Mouse (Mus musculus): ENCODE measurements around the gene Apbb2.

Apbb2 gene

DNA sequence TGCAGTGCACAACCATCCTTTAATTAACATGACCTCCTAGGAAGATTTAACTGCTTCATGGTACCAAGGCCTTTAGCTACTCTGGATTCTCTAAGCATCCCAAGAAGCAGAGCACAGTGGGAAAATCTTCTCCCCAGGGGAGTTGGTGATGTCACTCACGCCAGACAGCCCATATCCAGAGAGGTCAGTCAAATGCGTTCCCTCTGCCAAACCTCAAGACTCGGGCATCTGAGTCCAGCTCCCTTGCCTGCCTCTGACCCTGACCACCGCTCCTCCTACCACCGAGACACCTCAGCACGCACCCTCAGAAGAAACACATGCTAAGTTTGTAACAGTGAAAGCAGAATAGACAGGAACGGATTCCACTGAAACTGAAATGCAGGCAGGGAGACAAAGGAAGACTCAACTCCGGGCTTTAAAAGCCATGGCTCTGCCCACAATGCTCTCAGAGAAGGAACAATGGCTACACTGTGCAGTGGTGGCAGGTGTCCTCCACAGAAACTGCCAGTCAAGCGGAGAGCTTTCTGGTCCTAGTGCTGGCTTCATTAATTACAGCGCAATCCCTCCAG, 72.9 kb downstream of the Apbb2 start:
- no peak for DNase-seq

DNA sequence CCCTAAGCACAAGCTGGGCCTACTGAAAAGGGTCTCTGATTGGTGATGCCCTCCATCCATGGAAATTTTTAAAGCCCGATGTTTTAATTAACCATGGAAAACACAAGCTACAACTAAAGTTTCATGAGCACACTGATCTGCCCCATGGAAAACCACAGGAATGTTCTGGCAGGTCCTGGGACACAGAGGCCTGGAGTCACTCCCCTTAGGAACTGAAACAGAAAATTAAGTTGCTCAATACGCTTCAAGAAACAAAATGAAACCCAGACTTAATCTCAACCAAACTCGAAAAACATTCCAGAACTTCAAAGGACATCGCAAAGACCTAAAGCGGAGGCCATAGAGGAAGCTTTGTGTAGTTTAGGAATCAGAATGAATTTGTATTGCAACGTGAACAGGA, 74.8 kb downstream of the Apbb2 start:
- no peak for DNase-seq

DNA sequence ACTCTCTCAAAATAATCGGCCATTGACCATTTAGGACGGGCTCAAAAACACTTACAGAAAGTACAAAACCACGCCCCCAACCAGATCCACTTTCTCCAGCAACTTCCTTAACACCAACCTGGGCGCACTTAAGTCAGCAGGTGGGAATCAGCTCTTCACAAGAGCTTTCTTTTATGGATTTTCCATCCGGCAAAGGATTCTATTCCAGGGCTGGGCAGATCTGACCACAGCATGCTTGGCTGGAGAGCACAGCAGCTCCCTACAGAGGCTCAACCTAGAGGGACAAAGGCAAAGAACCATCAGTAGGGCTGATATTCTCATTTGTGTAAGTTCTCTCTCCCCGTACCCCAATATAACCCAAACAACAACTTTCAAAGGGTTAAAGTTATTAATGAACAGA, 75.2 kb downstream of the Apbb2 start:
- DNase-seq: no peak

GRCm38 (mm10) chr5:66542521-66542920, 76.1 kb downstream of the Apbb2 start:
- no peak for DNase-seq

GRCm38 (mm10) chr5:66541385-66541784, 77.2 kb downstream of the Apbb2 start:
- DNase-seq: no peak

DNA sequence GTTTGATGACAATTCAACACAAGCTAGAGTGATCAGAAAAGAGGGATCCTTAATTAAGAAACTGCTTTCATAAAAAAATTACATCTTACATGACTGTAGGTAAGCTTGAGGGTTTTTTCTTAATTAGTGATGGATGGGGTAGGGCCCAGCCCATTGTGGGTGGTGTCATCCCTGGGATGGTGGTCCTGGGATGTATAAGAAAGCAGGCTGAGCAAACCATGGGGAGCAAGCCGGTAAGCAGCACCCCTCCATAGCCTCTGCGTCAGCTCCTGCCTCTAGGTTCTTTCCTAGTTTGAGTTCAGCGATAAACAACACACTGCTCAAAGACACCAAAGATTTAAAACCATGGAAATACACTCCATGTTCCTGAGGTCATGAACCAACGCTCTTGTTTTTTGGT, 78.3 kb downstream of the Apbb2 start:
- DNase-seq: no peak

DNA sequence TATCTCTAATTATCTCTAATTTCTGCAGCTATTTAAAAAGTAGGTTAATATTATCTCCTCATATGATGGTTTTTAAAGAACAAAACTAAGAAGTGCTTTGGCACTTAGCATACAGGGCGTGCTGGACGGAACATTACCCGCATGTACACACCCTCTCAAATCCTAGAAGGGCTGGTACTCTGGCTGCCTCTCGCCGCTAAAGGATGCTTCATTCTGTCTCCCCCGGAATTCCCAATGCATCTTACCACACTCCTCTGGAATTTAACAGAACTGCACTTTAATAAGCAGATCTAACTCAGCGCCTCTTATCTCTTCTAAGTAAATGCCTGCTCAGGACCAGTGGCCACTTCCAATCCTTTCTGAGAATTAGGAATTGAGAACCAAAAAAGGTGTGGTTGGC, 80.8 kb downstream of the Apbb2 start:
- DNase-seq: no peak

- no peak for DNase-seq
Observed at GRCm38 (mm10) chr5:66536696-66537358, 81.8 kb downstream of the Apbb2 start.

DNA sequence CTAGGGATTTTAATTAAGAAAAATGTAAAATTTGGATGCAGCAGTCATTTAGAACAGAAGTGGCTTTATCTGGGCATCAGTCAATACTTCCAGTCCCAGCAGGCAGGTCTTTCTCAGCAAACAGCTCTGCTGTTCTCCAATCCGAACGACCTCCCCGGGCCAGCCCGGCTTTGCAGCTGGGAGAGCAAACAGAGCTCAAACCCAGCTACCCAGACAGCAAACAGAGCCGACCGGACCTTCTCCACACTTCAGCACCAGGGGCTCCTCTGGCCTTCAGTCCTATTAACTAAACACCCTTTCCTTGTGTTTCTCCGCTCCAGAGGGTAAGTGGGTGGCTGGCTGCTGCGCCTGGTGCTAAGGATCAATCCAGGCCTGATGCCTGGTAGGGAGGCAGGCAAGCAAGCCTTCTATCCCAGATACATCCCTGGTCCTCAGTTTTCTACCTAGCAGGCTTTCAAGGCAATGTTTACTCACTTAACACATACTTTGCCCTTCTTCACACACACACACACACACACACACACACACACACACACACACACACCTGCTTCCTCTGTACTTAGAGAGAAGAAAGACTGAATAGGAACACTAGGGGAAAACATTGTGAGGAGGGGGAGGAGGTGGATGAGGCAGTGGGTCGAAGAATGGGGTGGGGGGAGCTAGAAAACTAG, 82.9 kb downstream of the Apbb2 start:
- DNase-seq: no peak

GRCm38 (mm10) chr5:66533711-66534425, 84.7 kb downstream of the Apbb2 start:
- DNase-seq: no peak

- DNase-seq: no peak
Observed at GRCm38 (mm10) chr5:66532827-66533226, 85.8 kb downstream of the Apbb2 start.

DNA sequence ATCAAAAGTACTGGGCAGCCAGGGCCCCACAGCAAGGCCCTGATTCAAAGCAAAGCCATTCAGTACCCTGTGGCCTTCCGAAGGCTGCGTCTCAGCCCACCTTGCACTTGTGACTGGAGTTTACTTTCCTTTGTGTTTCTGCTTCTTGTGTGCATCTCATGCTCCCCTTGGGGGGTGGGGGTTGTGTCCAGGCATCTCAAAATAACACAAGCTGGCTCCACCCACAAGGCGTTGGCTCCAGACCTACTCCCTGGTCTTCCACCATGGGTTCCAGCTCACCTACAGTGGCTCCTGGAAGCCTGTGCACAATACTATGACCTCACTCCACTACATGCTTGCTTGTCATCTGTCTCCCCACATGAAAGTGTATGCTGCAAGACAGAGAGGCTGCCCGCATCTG, 88.2 kb downstream of the Apbb2 start:
- DNase-seq: no peak

- no peak for DNase-seq
Observed at GRCm38 (mm10) chr5:66529631-66530030, 89.0 kb downstream of the Apbb2 start.

GRCm38 (mm10) chr5:66528567-66528966, 90.0 kb downstream of the Apbb2 start:
- no peak for DNase-seq

DNA sequence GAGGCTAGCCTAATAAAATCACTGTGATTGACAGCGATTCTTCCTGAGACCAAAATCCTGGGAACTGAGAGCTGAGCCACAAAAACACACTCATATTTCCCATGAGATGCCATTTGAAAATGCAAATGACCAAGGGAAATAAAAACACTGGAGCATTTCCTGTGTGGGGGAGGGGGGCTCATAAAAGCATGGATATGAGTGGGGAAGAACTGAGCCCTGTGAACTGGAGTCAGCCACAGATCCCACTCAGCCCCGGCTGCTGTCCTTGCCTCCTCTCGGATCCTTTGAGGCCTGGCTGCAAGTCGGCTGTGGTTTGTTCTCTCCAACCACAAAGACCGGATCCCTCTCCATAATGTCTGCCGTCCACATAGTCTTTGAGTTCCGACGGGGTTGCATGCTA, 91.5 kb downstream of the Apbb2 start:
- DNase-seq: no peak

- DNase-seq: no peak
Observed at GRCm38 (mm10) chr5:66525002-66525401, 93.6 kb downstream of the Apbb2 start.

GRCm38 (mm10) chr5:66523681-66524503, 94.7 kb downstream of the Apbb2 start:
- no peak for DNase-seq

- no peak for DNase-seq
Observed at GRCm38 (mm10) chr5:66521250-66521649, 97.3 kb downstream of the Apbb2 start.

GRCm38 (mm10) chr5:66519511-66519910, 99.1 kb downstream of the Apbb2 start:
- no peak for DNase-seq

DNA sequence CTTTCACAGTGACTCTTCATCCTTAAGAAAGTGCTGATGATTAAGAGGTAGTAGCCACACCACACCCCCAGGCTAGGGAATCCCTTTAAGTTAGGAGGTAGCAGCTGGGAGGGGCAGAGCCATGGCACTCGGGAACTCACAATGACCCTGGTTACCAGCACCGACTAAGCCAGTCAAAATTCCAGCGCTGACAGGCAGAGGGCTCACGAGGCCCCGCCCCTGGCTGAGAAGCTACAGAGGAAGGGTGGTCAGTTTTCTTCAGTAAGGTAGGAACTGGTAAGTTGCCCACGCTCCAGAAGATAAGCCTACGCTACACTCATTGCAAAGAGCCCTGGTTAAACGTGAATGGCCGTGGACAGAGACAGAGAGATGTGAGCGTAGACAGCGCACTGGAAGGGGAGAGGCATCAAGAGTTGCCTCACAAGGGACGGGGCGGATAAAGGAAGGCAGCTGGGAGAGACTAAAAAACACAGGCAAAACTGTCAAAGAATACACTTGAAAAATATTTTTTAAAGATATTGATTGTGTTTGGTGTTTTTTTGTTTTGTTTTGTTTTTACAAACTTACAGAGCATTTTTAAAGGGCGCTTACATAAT, 100.1 kb downstream of the Apbb2 start:
- DNase-seq: no peak

DNA sequence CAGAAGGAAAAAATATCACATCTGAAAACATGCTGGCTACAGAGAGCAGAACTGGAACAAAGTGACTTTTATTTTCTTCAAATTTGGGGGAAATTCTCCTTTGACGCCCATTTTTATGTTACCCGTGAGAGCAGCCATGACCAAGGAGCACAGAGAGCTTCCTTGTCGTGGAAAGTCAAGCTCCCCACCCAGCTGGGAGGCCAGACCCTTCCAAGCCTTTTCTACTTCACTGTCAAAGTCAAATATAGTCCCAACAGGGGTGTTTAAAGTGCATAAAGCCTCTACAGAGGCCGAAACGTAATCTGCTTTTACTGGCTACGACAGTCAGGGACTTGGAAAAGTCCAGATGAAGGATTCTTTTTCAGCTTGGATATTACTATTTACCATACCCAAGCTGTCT, 101.1 kb downstream of the Apbb2 start:
- DNase-seq: no peak

DNA sequence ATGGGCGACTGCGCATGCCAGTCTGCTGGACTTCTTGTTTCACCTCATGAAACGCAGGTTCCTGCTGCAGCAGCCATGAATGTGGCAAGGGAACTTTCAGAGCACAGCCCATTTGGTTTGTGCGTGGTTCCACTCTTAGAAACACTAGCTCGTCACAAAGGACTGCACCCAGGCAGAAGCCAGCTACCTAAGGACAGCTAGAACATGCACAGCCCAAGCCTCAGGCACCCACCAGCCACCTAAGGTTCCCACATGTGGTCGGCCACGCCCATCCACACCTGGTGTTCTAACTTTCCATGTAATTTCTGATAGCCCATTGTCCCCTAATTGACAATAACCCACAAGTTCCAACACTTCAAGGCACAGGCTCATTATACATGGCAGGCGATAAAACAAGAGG, 102.3 kb downstream of the Apbb2 start:
- DNase-seq: no peak

GRCm38 (mm10) chr5:66515271-66515670, 103.3 kb downstream of the Apbb2 start:
- no peak for DNase-seq
